Mouse (Mus musculus) right cerebral cortex, adult 18-20 months (tissue): Measurements from ENCODE around the gene Cetn3.

Experiments used
- DNase-seq: peaks from one replicate; pipeline ENCODE4 v3.0.0; 2022; ENCODE audit warnings: mixed read lengths

The Cetn3 gene

GRCm38 (mm10) chr13:81824576-81825330 is 41.9 kb downstream of the Cetn3 start:
- DNase-seq: peak; percentile 86

DNA sequence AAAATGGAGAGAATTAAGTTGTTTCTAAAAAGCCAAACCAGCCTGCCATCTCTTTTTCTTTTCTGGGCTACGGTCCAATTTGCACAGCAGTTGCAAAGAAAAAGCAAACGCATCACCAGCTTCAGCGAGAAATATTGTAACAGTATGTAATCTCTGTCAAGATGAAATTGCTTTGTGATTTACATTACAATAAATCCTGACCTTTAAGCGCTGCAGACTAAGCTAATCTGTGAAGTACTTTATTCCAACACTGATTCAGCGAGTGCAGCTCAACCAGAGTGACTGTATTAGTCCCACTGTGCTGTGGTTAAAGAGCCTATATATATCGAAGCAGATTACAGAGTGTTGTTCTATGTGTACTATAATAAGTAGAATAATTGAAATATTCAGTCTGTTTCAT is 45.6 kb downstream of the Cetn3 start:
- DNase-seq: peak; percentile 75

DNA sequence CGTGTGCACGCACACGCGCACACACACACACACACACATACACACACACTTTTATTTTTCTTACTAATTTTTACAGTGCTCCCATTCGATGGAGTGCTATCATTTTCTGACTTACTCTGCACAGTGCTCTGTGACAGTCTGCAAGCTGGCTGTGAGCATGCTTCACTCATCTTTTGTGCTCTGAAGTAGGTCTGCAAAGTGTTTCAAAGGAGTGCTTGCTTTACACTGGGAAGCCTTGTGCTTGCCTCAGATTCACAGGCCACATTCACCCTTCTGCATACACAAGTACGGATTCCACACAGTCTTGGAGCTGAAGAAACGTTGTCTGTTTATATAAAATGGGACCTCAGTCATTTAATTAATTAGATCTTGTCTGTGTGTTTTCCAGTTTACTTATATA is 49.0 kb downstream of the Cetn3 start:
- DNase-seq: no peak

GRCm38 (mm10) chr13:81836386-81837177 is 53.7 kb downstream of the Cetn3 start:
- DNase-seq: no peak

DNA sequence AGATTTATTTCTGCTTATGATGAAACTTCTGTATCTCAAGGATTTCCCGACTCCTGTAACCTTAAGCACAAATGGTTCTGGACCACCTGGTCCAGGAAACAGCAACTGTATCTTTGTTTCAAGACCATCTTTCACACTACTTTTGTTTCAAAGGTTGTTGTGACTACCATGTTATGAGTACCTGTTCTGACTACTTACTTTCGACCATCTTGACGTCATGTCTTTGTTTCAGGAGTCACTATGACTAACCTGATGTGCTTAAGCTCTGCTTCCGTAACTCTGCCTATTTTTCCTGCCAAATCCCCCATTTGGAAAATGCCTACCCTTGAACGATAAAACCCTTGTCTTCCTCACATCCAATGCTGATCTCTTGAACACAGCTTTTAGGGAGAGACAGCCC is 55.1 kb downstream of the Cetn3 start:
- no peak for DNase-seq

- DNase-seq: no peak
Observed at GRCm38 (mm10) chr13:81838948-81839347, 56.1 kb downstream of the Cetn3 start.

GRCm38 (mm10) chr13:81840246-81840645 is 57.4 kb downstream of the Cetn3 start:
- no peak for DNase-seq

GRCm38 (mm10) chr13:81840646-81841045 is 57.8 kb downstream of the Cetn3 start:
- no peak for DNase-seq

GRCm38 (mm10) chr13:81842278-81842677 is 59.4 kb downstream of the Cetn3 start:
- no peak for DNase-seq
